Mouse (Mus musculus) intestine, embryonic 16.5 days (tissue): ENCODE results near the gene Cdkl4. TPM values are rescaled to one million over a fixed set of nuclear protein-coding genes. Genes with fewer than 3 reads are reported as not detected.
A peak's percentile ranks its signal among the peaks of the same experiment; 100 is the strongest.
"Not testable (repeated sequence)": the region's sequence is repeated elsewhere in the genome, so short reads cannot be mapped to it uniquely, and the experiment has no call there.

Source experiments
- ATAC-seq: fragments of 200-750 bp; cut with Nextera tagmentation; 2 replicates; pipeline ENCODE4 v1.8.0; 2017; ENCODE audit warnings: moderate TSS enrichment, moderate library complexity
- H3K27ac ChIP-seq: fragments of 300-500 bp; sonication (generic); 2 replicates; pipeline ENCODE4 v1.5.1; 2014; ENCODE audit warnings: mild to moderate bottlenecking, low read length
- H3K27me3 ChIP-seq: fragments of 300-500 bp; sonication (generic); replicated peaks from 2 replicates; pipeline ENCODE4 v1.6.1; 2014; ENCODE audit warnings: low read length, control low read depth, mixed read lengths; ENCODE audit not compliant: control insufficient read depth, insufficient read depth
- H3K36me3 ChIP-seq: fragments of 300-500 bp; sonication (generic); 2 replicates; pipeline ENCODE4 v1.6.1; 2014; ENCODE audit warnings: low read length, control low read depth; ENCODE audit not compliant: control insufficient read depth, insufficient read depth
- H3K4me1 ChIP-seq: fragments of 300-500 bp; sonication (generic); 2 replicates; pipeline ENCODE4 v1.6.1; 2014; ENCODE audit warnings: low read length, control low read depth, mixed read lengths; ENCODE audit not compliant: control insufficient read depth, insufficient read depth
- H3K4me2 ChIP-seq: fragments of 300-500 bp; sonication (generic); 2 replicates; pipeline ENCODE4 v1.6.1; 2014; ENCODE audit warnings: low read depth, low read length, control low read depth
- H3K4me3 ChIP-seq: fragments of 300-500 bp; sonication (generic); 2 replicates; pipeline ENCODE4 v1.5.1; 2014; ENCODE audit warnings: mild to moderate bottlenecking, low read length
- H3K9ac ChIP-seq: fragments of 300-500 bp; sonication (generic); 2 replicates; pipeline ENCODE4 v1.6.1; 2014; ENCODE audit warnings: low read depth, low read length
- H3K9me3 ChIP-seq: fragments of 300-500 bp; sonication (generic); 2 replicates; pipeline ENCODE4 v1.6.1; 2016; ENCODE audit warnings: low read length, control low read depth; ENCODE audit not compliant: control insufficient read depth
- WGBS: fragments of 180-500 bp; shearing (Covaris S2); extraction: QIAGEN DNeasy Blood & Tissue Kit; methylation state at CpG from one replicate; pipeline ENCODE4 v1.1.7; 2014; 5-methylcytosine and 5-hydroxymethylcytosine counted together
- polyA plus RNA-seq: library from polyadenylated mRNA; unstranded; fragments of >200 nt; fragmentation: Nextera tagmentation; extraction: Ambion mirVana; gene quantifications from 2 replicates; pipeline ENCODE4 v1.2.1, GENCODE M21; 2015

Gene Cdkl4
- polyA plus RNA-seq, 1 experiment from 2014 or later: 0.46 TPM

DNA sequence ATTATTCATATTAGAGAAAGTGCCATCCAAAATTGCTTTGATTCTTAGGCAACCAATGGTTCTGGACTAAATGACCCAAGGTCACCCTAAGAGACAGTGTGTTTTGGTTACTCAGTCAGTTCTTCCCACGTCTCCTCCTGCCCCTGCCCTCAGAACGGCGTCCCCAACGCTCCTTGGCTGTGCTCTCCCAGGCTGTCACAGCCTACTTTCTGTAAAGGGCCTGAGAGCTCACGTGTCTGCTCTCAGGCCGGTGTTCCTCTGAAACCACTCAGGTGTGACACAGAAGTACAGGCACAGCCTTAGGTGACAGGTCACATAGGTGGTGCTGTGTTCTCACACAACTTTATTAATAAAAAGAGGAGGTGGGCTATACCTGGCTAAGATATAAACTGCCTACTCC lies 2.3 kb upstream of the Cdkl4 start:
- peaks cover 5% of the 10 kb centered on the region; the same call in 1 of the 2 replicates for H3K36me3 ChIP-seq
- no peak overlapping the region for H3K4me3 ChIP-seq
- H3K27ac ChIP-seq: no peak overlapping the region
- ATAC-seq: no peak
- no peaks in the 10 kb centered on the region for H3K27me3 ChIP-seq
- no peaks in the 10 kb centered on the region for H3K9me3 ChIP-seq
- 79% methylated on average over 6 of the region's 6 CpGs for WGBS
- H3K4me1 ChIP-seq: peaks cover 7% of the 10 kb centered on the region; the same call in 1 of the 2 replicates
- no peak overlapping the region for H3K4me2 ChIP-seq
- no peak overlapping the region for H3K9ac ChIP-seq

DNA sequence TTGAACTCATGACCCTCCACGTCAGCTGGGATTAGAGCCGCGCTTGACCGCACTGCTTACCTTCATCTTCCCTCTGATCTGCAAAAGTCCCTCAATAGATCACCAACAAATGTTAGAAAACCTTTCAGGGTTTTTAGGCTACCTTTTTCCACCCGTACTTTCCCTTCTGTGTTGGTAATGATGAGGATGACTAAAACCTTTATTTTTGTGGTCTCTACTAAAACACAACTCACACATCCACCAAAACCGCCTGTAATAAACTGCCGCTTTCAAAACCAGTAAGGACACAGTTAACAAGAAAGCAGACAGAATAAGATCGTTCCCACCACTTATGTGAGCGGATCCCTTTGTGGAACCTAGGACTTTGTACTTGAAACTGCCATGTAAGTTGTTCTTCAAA lies 1.5 kb upstream of the Cdkl4 start:
- H3K4me3 ChIP-seq: no peak overlapping the region
- WGBS: 89% methylated on average over 9 of the region's 9 CpGs
- no peaks in the 10 kb centered on the region for H3K27me3 ChIP-seq
- no peak for ATAC-seq
- no peak overlapping the region for H3K9ac ChIP-seq
- peaks cover 7% of the 10 kb centered on the region; the same call in 1 of the 2 replicates for H3K4me1 ChIP-seq
- H3K4me2 ChIP-seq: no peak overlapping the region
- H3K9me3 ChIP-seq: no peaks in the 10 kb centered on the region
- peaks cover 5% of the 10 kb centered on the region; the same call in 1 of the 2 replicates for H3K36me3 ChIP-seq
- H3K27ac ChIP-seq: no peak overlapping the region

DNA sequence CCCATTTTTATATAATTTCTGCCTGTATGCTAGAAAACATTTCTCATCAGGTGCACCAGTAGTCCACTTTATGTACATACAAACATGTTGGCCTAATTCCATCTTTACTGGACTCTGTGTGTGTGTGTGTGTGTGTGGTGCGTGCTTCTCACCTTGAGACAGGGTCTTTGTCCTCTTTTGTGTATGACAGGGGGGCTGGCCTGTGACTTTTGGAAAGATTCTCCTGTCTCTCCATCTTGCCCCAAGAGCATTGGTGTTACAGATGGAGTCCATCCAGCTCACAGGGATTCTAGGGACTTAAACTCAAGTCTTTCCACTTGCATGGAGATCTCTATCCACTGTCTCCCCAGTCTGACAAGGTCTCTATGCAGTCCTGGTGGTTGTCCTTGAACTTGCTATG lies 428 bp upstream of the Cdkl4 start:
- 85% methylated on average over 1 of the region's 1 CpGs for WGBS

DNA sequence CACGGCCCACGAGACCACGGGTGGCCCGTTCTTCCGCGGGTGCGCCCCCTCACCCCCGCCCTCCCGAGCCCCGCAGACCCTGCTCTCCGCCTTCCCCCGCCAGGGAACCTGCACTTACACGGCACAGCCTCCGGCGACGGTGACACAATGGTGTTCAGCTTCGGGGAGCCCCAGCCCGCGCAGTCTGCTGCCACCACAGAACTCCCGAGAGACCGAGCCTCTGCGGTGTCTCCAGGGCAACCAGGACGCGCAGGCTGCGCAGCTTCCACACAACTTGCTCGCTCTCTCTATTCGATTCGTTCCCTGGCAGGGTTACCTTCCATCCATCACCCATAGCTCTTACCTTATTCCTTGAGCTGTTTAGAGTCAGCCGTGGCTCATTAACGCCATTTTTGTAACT lies 399 bp downstream of the Cdkl4 start:
- H3K36me3 ChIP-seq: 0 out of 2 replicates have a peak, but pooled peaks cover 3% of the 10 kb centered on the region
- peak overlapping the region; percentile 93 for H3K4me2 ChIP-seq
- no peaks in the 10 kb centered on the region for H3K27me3 ChIP-seq
- H3K4me1 ChIP-seq: peaks cover 7% of the 10 kb centered on the region; the same call in 1 of the 2 replicates
- H3K4me3 ChIP-seq: peak overlapping the region; percentile 50
- WGBS: 1% methylated on average over 30 of the region's 30 CpGs
- ATAC-seq: peak; percentile 94
- no peaks in the 10 kb centered on the region for H3K9me3 ChIP-seq
- no peak overlapping the region for H3K27ac ChIP-seq
- H3K9ac ChIP-seq: peak overlapping the region; percentile 68

More for the DNA sequence above, 428 bp upstream of the Cdkl4 start:
- Histone ChIP-seq H3K4me1 (peaks cover 7% of the 10 kb centered on the region; the same call in 1 of the 2 replicates), H3K27me3 (no peaks in the 10 kb centered on the region), H3K9me3 (no peaks in the 10 kb centered on the region), H3K27ac (no peak overlapping the region), H3K4me2 (no peak overlapping the region), H3K4me3 (no peak overlapping the region), H3K36me3 (peaks cover 5% of the 10 kb centered on the region; the same call in 1 of the 2 replicates), H3K9ac (no peak overlapping the region)
- ATAC-seq: no peak

DNA sequence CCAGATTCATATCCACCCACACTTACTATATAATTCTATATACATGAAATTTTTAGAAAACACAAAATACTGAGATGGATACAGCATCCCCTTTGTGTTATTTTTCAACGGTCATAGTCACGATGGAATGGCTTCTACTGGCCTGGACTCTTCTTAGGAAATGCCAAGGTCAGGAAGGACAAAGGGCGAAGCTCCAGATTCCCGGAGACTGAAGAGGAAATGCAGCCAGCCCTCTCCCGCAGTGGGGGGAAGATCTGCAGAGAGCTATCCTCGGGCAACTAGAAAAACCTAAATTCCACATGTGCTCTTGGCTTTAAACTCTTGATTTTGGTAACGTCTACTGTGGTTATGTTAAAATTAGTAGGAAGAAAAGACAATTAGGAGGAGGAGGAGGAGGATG lies 2.6 kb downstream of the Cdkl4 start:
- ATAC-seq: no peak

DNA sequence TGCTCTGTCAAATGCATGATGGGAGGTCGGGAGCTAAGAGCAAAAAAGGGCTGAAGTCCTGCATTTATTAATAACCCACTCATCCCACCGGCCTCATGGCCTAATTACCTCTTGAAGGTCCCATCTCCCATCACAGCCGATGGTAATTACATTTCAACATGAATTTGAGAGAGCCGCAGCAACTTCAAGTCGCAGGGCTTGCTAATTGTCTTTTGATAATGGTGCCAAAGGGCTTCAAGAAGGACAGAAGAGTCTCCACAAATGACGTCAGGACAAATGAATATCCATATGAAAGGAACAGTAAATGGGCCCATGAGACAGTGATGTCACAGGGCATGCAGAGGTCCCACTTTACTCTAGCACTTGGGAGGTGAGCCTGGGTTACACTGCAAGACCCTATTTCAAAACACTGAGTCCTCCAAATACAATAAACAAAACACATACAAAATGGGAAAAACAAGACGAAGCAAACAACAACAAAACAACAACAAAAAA lies 3.1 kb downstream of the Cdkl4 start:
- H3K4me3 ChIP-seq: no peak overlapping the region
- no peaks in the 10 kb centered on the region for H3K27me3 ChIP-seq
- H3K9me3 ChIP-seq: no peaks in the 10 kb centered on the region
- H3K36me3 ChIP-seq: no peaks in the 10 kb centered on the region
- H3K4me1 ChIP-seq: peaks cover 7% of the 10 kb centered on the region; the same call in 1 of the 2 replicates
- no peak overlapping the region for H3K4me2 ChIP-seq
- 82% methylated on average over 7 of the region's 7 CpGs for WGBS
- H3K9ac ChIP-seq: no peak overlapping the region
- no peak for ATAC-seq
- H3K27ac ChIP-seq: no peak overlapping the region

More for the DNA sequence above, 2.6 kb downstream of the Cdkl4 start:
- H3K27me3 ChIP-seq: no peaks in the 10 kb centered on the region
- H3K4me2 ChIP-seq: no peak overlapping the region
- H3K9ac ChIP-seq: no peak overlapping the region
- peaks cover 7% of the 10 kb centered on the region; the same call in 1 of the 2 replicates for H3K4me1 ChIP-seq
- WGBS: 70% methylated on average over 7 of the region's 7 CpGs
- H3K27ac ChIP-seq: no peak overlapping the region
- H3K36me3 ChIP-seq: no peaks in the 10 kb centered on the region
- no peak overlapping the region for H3K4me3 ChIP-seq
- H3K9me3 ChIP-seq: no peaks in the 10 kb centered on the region

DNA sequence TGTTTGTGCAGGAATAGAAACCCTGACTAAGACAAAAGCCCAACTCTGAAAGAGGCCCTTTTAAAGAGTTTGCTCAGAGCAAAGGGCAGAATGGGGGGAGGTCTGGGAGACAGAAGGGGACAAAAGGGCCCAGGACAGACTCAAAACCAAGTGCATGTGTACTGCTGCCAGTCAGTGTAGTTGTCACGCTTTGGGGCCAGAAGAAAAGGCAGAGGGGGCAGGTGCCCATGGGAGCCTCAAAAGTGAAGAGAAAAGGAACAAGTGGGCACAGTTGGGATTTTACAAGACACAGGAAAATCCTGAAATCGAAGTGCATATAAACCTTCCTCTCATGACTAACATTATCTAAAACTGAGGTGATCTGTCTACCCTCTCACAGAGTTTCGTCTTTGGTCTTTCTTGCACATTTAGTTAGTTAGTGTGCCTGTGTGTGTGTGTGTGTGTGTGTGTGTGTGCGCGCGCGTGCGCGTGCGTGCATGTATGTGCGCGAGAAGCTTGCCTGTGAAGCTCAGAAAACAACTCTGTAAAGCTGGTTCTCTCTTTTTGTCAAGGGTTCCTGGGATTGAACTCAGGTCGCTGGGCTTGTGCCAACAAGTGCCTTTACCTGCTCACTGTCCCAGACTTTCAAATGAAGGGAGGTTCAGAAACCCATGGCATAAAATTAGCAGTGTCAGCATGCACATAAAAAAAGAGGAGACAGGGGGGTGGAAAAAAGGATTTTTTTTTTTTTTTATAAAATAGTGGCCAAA lies 5.3 kb downstream of the Cdkl4 start:
- peaks cover 4% of the 10 kb centered on the region; the same call in 1 of the 2 replicates for H3K4me1 ChIP-seq

DNA sequence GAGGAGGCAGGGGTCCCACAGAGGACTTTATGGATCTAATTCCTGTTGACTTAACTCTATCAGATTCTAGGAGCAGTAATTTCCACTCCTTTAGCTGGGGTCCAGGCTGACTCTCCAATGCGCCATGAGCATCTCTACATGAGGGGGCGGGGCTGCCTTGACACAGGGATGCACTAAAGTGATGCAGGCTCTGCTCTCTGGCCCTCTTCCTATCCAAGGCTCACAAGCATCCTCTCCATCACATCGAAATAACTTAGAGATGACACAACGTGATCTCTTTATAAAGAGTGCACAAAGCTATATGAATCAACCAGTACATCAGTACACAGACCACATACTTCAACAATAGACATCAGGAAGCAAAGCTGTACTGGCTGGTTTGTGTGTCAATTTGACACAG lies 6.2 kb downstream of the Cdkl4 start:
- 88% methylated on average over 4 of the region's 4 CpGs for WGBS
- H3K27ac ChIP-seq: no peak overlapping the region
- no peak overlapping the region for H3K4me2 ChIP-seq
- H3K9ac ChIP-seq: no peak overlapping the region
- no peaks in the 10 kb centered on the region for H3K9me3 ChIP-seq
- no peak for ATAC-seq
- H3K27me3 ChIP-seq: no peaks in the 10 kb centered on the region
- H3K4me1 ChIP-seq: no peaks in the 10 kb centered on the region
- H3K36me3 ChIP-seq: no peaks in the 10 kb centered on the region
- H3K4me3 ChIP-seq: no peak overlapping the region

More for the DNA sequence above, 5.3 kb downstream of the Cdkl4 start:
- no peak for ATAC-seq
- Histone ChIP-seq H3K27ac (no peak overlapping the region), H3K9ac (no peak overlapping the region), H3K9me3 (no peaks in the 10 kb centered on the region), H3K36me3 (no peaks in the 10 kb centered on the region), H3K4me3 (no peak overlapping the region), H3K4me2 (no peak overlapping the region), H3K27me3 (no peaks in the 10 kb centered on the region)
- WGBS: 92% methylated on average over 13 of the region's 13 CpGs

DNA sequence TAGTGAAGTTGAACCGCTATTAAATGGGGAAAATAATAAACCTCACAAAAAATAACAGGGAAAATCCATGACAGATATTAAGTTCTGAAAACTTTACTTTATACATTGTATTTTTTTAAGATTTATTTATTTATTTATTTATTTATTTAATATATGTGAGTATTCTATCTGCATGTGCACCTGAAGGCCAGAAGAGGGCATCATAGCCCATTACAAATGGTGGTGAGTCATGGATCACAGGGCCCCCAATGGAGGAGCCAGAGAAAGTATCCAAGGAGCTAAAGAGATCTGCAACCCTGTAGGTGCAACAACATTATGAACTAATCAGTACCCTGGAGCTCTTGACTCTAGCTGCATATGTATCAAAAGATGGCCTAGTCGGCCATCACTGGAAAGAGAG lies 7.9 kb downstream of the Cdkl4 start:
- not testable (repeated sequence) for H3K4me1 ChIP-seq, H3K4me2 ChIP-seq, ATAC-seq, H3K9ac ChIP-seq, H3K4me3 ChIP-seq, H3K27me3 ChIP-seq, H3K27ac ChIP-seq, H3K36me3 ChIP-seq, H3K9me3 ChIP-seq
- WGBS: 98% methylated on average over 1 of the region's 2 CpGs
